Mouse (Mus musculus) cortical plate, adult 2 months (tissue): Measurements from ENCODE around the gene Lyst. TPM values are rescaled to one million over a fixed set of nuclear protein-coding genes. Genes with fewer than 3 reads are reported as not detected.
"Not testable (repeated sequence)": the region's sequence is repeated elsewhere in the genome, so short reads cannot be mapped to it uniquely, and the experiment has no call there.

Experiments used
- H3K27ac ChIP-seq: fragments of 200-500 bp; 2 replicates; pipeline ENCODE4 v1.5.1; 2012; ENCODE audit warnings: low read length, control low read depth, inconsistent platforms; ENCODE audit not compliant: insufficient read depth
- H3K4me1 ChIP-seq: fragments of 200-500 bp; 2 replicates; pipeline ENCODE4 v1.6.1; 2011; ENCODE audit warnings: low read length; ENCODE audit not compliant: control insufficient read depth, insufficient read depth
- H3K4me3 ChIP-seq: fragments of 200-500 bp; 2 replicates; pipeline ENCODE4 v1.5.1; 2011; ENCODE audit warnings: mild to moderate bottlenecking, low read length, control low read depth; ENCODE audit not compliant: insufficient read depth
- CTCF ChIP-seq: fragments of 200-500 bp; IDR thresholded peaks from 2 replicates; pipeline ENCODE4 v1.5.1; 2011; ENCODE audit warnings: mild to moderate bottlenecking, control low read depth, low read length; ENCODE audit not compliant: insufficient read depth; ENCODE audit errors: extremely low read depth
- POLR2A ChIP-seq: fragments of 200-500 bp; IDR thresholded peaks from 2 replicates; pipeline ENCODE4 v1.6.1; 2011; ENCODE audit warnings: mild to moderate bottlenecking, low read length, control low read depth; ENCODE audit not compliant: insufficient read depth; ENCODE audit errors: extremely low read depth
- polyA plus RNA-seq: library from polyadenylated mRNA; depleted of rRNA; stranded (reverse); fragments of >200 nt; gene quantifications from 2 replicates; pipeline ENCODE4 v1.2.3, GENCODE M21; 2012

The Lyst gene
- polyA plus RNA-seq, 1 experiment: 11.5 TPM

- 0 out of 2 replicates have a peak, but pooled peaks have one; percentile 1 for TF ChIP-seq CTCF
- TF ChIP-seq POLR2A: no peak
- no peak overlapping the region for H3K4me3 ChIP-seq
- no peak overlapping the region for H3K27ac ChIP-seq
- no peaks in the 10 kb centered on the region for H3K4me1 ChIP-seq
These were observed 31.3 kb downstream of the Lyst start for GRCm38 (mm10) chr13:13621456-13621855.

- Histone ChIP-seq H3K27ac (no peak overlapping the region), H3K4me1 (no peaks in the 10 kb centered on the region), H3K4me3 (no peak overlapping the region)
- no peak for TF ChIP-seq POLR2A
- TF ChIP-seq CTCF: no peak
These were observed 32.4 kb downstream of the Lyst start for GRCm38 (mm10) chr13:13622565-13622964.

GRCm38 (mm10) chr13:13633746-13634145 lies 43.5 kb downstream of the Lyst start:
- Histone ChIP-seq H3K4me1 (no peaks in the 10 kb centered on the region; the same call in 1 of the 2 replicates), H3K27ac (no peak overlapping the region), H3K4me3 (no peak overlapping the region)
- TF ChIP-seq CTCF: no peak
- no peak for TF ChIP-seq POLR2A

GRCm38 (mm10) chr13:13634706-13635105 lies 44.5 kb downstream of the Lyst start:
- no peak overlapping the region for H3K27ac ChIP-seq
- no peaks in the 10 kb centered on the region; the same call in 1 of the 2 replicates for H3K4me1 ChIP-seq
- no peak overlapping the region for H3K4me3 ChIP-seq
- TF ChIP-seq CTCF (no peak), POLR2A (no peak)

- TF ChIP-seq CTCF (no peak), POLR2A (no peak)
- no peaks in the 10 kb centered on the region; the same call in 1 of the 2 replicates for H3K4me1 ChIP-seq
- no peak overlapping the region for H3K27ac ChIP-seq
- no peak overlapping the region for H3K4me3 ChIP-seq
These were observed 45.0 kb downstream of the Lyst start for GRCm38 (mm10) chr13:13635224-13635623.

GRCm38 (mm10) chr13:13637577-13637976 lies 47.4 kb downstream of the Lyst start:
- TF ChIP-seq POLR2A (no peak), CTCF (no peak)
- Histone ChIP-seq H3K4me1 (no peaks in the 10 kb centered on the region; the same call in 1 of the 2 replicates), H3K4me3 (no peak overlapping the region), H3K27ac (no peak overlapping the region; the same call in 1 of the 2 replicates)

GRCm38 (mm10) chr13:13637981-13638380 lies 47.8 kb downstream of the Lyst start:
- no peak for TF ChIP-seq POLR2A
- TF ChIP-seq CTCF: no peak
- Histone ChIP-seq H3K4me1 (no peaks in the 10 kb centered on the region; the same call in 1 of the 2 replicates), H3K27ac (no peak overlapping the region; the same call in 1 of the 2 replicates), H3K4me3 (no peak overlapping the region)

GRCm38 (mm10) chr13:13638725-13639124 lies 48.5 kb downstream of the Lyst start:
- H3K4me1 ChIP-seq: no peaks in the 10 kb centered on the region; the same call in 1 of the 2 replicates
- no peak overlapping the region for H3K4me3 ChIP-seq
- no peak overlapping the region for H3K27ac ChIP-seq
- TF ChIP-seq POLR2A: no peak
- no peak for TF ChIP-seq CTCF

- Histone ChIP-seq H3K27ac (no peak overlapping the region), H3K4me1 (no peaks in the 10 kb centered on the region), H3K4me3 (no peak overlapping the region)
- TF ChIP-seq POLR2A (no peak), CTCF (no peak)
These were observed 57.1 kb downstream of the Lyst start for GRCm38 (mm10) chr13:13647296-13647695.

GRCm38 (mm10) chr13:13655453-13655852 lies 65.3 kb downstream of the Lyst start:
- TF ChIP-seq CTCF (no peak), POLR2A (no peak)
- H3K4me1 ChIP-seq: no peaks in the 10 kb centered on the region
- no peak overlapping the region for H3K4me3 ChIP-seq

GRCm38 (mm10) chr13:13666103-13666502 lies 75.9 kb downstream of the Lyst start:
- H3K27ac ChIP-seq, H3K4me3 ChIP-seq, H3K4me1 ChIP-seq: not testable (repeated sequence)

More at GRCm38 (mm10) chr13:13655453-13655852, 65.3 kb downstream of the Lyst start:
- no peak overlapping the region for H3K27ac ChIP-seq
